ENCODE assay signal across 12 mouse cellular contexts in the genomic region with DNA sequence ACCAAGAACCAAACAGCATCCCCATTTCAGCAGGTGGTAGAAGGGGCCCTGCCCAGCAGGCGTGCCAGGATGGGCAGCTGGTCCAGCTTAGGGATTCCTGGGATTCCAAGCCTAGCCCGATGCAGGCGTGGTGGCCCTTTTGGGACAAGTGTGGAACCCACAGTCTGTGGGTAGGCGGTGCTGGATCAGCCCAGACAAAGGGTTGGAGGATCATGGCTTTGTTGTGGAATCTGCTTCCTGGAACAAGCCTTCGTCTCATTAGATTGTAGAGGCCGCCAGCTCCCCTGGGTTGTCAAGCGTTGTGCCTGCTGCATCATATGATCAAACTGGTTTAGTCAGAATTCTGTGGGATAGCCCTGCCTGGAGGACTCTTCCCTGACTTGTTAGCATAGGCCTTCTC. TPM values are rescaled to one million over a fixed set of nuclear protein-coding genes. Genes with fewer than 3 reads are reported as not detected.
DNase-seq lines count a peak whose midpoint lies in the region; ATAC-seq and TF ChIP-seq lines count a peak whose summit lies in the region.
"Had no signal": no experiment of that assay in that cellular context is flagged by ENCODE, and none has a peak within 500 bp of the region (broad histone marks: within the 10 kb centered on the region; RNA-seq: fewer than 3 reads in every experiment).

No protein-coding gene starts in this region.

- H3K9me3 ChIP-seq in kidney, postnatal 0 days (replicated peaks; ENCODE audit: low read length): no peaks in the 10 kb centered on the region
- no peaks in the 10 kb centered on the region for H3K9me3 ChIP-seq in heart, embryonic 16.5 days (replicated peaks; ENCODE audit: control insufficient read depth, low read length)
- H3K9me3 ChIP-seq: hindbrain, embryonic 15.5 days; liver, embryonic 13.5 days had no signal

- TF ChIP-seq POLR2A in cerebellum, adult 2 months (IDR thresholded peaks at IDR 0.05; ENCODE audit: borderline replicate concordance, insufficient read depth, low read length): no peak

- peaks cover 45% of the 10 kb centered on the region for H3K4me1 ChIP-seq in cerebellum, adult 2 months (ENCODE audit: control insufficient read depth, insufficient read depth, low read length)
- H3K4me1 ChIP-seq in kidney, postnatal 0 days (replicated peaks; ENCODE audit: insufficient read depth, low read length): peaks cover 17% of the 10 kb centered on the region
- peaks cover 69% of the 10 kb centered on the region for H3K4me1 ChIP-seq in heart, embryonic 16.5 days (ENCODE audit: control insufficient read depth, insufficient read depth, low read length)

- 0 out of 2 replicates have a peak overlapping the region, but pooled peaks have one; percentile 34 for H3K27ac ChIP-seq in cerebellum, adult 2 months (ENCODE audit: insufficient read depth, low read length)
- H3K27ac ChIP-seq in kidney, postnatal 0 days: peak overlapping the region; percentile 36; the same call in 1 of the 2 replicates
- peak overlapping the region; percentile 92 for H3K27ac ChIP-seq in heart, embryonic 16.5 days (ENCODE audit: low read length)
- H3K27ac ChIP-seq: hindbrain, embryonic 15.5 days; liver, embryonic 13.5 days had no signal

- H3K36me3 ChIP-seq in kidney, postnatal 0 days (ENCODE audit: insufficient read depth, low read length): no peaks in the 10 kb centered on the region
- H3K36me3 ChIP-seq in heart, embryonic 16.5 days (ENCODE audit: control insufficient read depth, insufficient read depth): peaks cover 3% of the 10 kb centered on the region

- no peak for TF ChIP-seq CTCF in cerebellum, adult 2 months (IDR thresholded peaks at IDR 0.05; ENCODE audit: borderline replicate concordance, insufficient read depth, low read depth, low read length)
- TF ChIP-seq CTCF in kidney, postnatal 0 days (IDR thresholded peaks at IDR 0.05; ENCODE audit: low read depth): no peak

- H3K9ac ChIP-seq in kidney, postnatal 0 days (ENCODE audit: low read depth, low read length): no peak overlapping the region
- H3K9ac ChIP-seq in heart, embryonic 16.5 days (ENCODE audit: low read length): no peak overlapping the region
- H3K9ac ChIP-seq: forebrain, postnatal 0 days; hindbrain, embryonic 15.5 days; liver, embryonic 13.5 days had no signal

- ATAC-seq in kidney, postnatal 0 days (replicated peaks; ENCODE audit: low FRiP score, low read depth): no peak
- ATAC-seq in heart, embryonic 16.5 days (replicated peaks; ENCODE audit: extremely low read depth, insufficient read depth, low FRiP score): no peak
- no peak for ATAC-seq in CD4-positive, CD25-positive, alpha-beta regulatory T cell, adult 4 months
- ATAC-seq: midbrain, embryonic 16.5 days had no signal

- no peak overlapping the region for H3K4me3 ChIP-seq in cerebellum, adult 2 months (replicated peaks; ENCODE audit: insufficient read depth, low read depth, low read length)
- no peak overlapping the region for H3K4me3 ChIP-seq in kidney, postnatal 0 days (replicated peaks; ENCODE audit: low read depth, low read length)
- no peak overlapping the region for H3K4me3 ChIP-seq in heart, embryonic 16.5 days (ENCODE audit: low read length)
- H3K4me3 ChIP-seq: hindbrain, embryonic 15.5 days; liver, embryonic 13.5 days had no signal

- WGBS in cerebellum, adult 2 months: 35% methylated on average over 7 of the region's 7 CpGs
- WGBS in kidney, postnatal 0 days: 80% methylated on average over 7 of the region's 7 CpGs
- WGBS in heart, embryonic 16.5 days: 37% methylated on average over 7 of the region's 7 CpGs

- H3K27me3 ChIP-seq in cerebellum, adult 2 months (ENCODE audit: control insufficient read depth, insufficient read depth, low read length): no peaks in the 10 kb centered on the region
- H3K27me3 ChIP-seq in kidney, postnatal 0 days (ENCODE audit: insufficient read depth, low read length): no peaks in the 10 kb centered on the region
- H3K27me3 ChIP-seq in heart, embryonic 16.5 days (ENCODE audit: control insufficient read depth, insufficient read depth, low read length): no peaks in the 10 kb centered on the region
- H3K27me3 ChIP-seq: hindbrain, embryonic 15.5 days; liver, embryonic 13.5 days had no signal

- no peak for DNase-seq in cerebellum, adult 2 months
- no peak for DNase-seq in cerebellum, adult 18-20 months
- DNase-seq in kidney, postnatal 0 days (ENCODE audit: low spot score): no peak
- DNase-seq in kidney, adult 11 months: no peak
- peak; percentile 96 for DNase-seq in Muller cell, postnatal 12 days (ENCODE audit: inconsistent ontology term)
- DNase-seq in layer of hippocampus, adult 18-20 months (ENCODE audit: low spot score in 2 of 2): no peak
- DNase-seq: forebrain, postnatal 0 days; liver, embryonic 13.5 days had no signal

- no peak overlapping the region for H3K4me2 ChIP-seq in kidney, postnatal 0 days (ENCODE audit: low read length)
- H3K4me2 ChIP-seq in heart, embryonic 16.5 days (ENCODE audit: low read depth, low read length): peak overlapping the region; percentile 56
- H3K4me2 ChIP-seq: hindbrain, embryonic 15.5 days; liver, embryonic 13.5 days had no signal

RNA-seq across cellular contexts. Expression of a gene that starts 21.0 kb away (rescaled TPM):
- polyA plus RNA-seq in cerebellum, adult 2 months (2012; rRNA removed): 50.6 and 50.7 TPM in 2 replicates
- polyA plus RNA-seq in kidney, postnatal 0 days (2015; fragmentation: Nextera tagmentation; extraction: Ambion mirVana): 23.1 and 23.4 TPM in 2 replicates
- polyA plus RNA-seq in heart, embryonic 16.5 days (2015; fragmentation: Nextera tagmentation; extraction: Ambion mirVana): 55.9 and 59.8 TPM in 2 replicates
- polyA plus RNA-seq in CD4-positive, CD25-positive, alpha-beta regulatory T cell, adult 4 months (2017; shearing (Covaris generic)): 1 to 10 TPM; 5.9 to 6.1 TPM
- 10 to 100 TPM; 53.4 to 54.2 TPM for total RNA-seq in layer of hippocampus, adult 18-20 months (2021)

RNA-seq across cellular contexts. Expression of a gene that starts 42.3 kb away (rescaled TPM):
- 13.7 and 13.8 TPM in 2 replicates for polyA plus RNA-seq in cerebellum, adult 2 months (2012; rRNA removed)
- polyA plus RNA-seq in kidney, postnatal 0 days (2015; fragmentation: Nextera tagmentation; extraction: Ambion mirVana): 0.97 and 1.0 TPM in 2 replicates
- polyA plus RNA-seq in heart, embryonic 16.5 days (2015; fragmentation: Nextera tagmentation; extraction: Ambion mirVana): 0.22 and 0.29 TPM in 2 replicates
- 10 to 100 TPM; 17.9 to 23.2 TPM for polyA plus RNA-seq in CD4-positive, CD25-positive, alpha-beta regulatory T cell, adult 4 months (2017; shearing (Covaris generic))
- total RNA-seq in layer of hippocampus, adult 18-20 months (2021): 1 to 10 TPM; 6.1 to 6.5 TPM

RNA-seq across cellular contexts. Expression of a gene that starts 58.7 kb away (rescaled TPM):
- polyA plus RNA-seq in cerebellum, adult 2 months (2012; rRNA removed): 11.3 and 12.8 TPM in 2 replicates
- polyA plus RNA-seq in kidney, postnatal 0 days (2015; fragmentation: Nextera tagmentation; extraction: Ambion mirVana): 13.5 and 14.3 TPM in 2 replicates
- polyA plus RNA-seq in heart, embryonic 16.5 days (2015; fragmentation: Nextera tagmentation; extraction: Ambion mirVana): 11.1 and 11.8 TPM in 2 replicates
- polyA plus RNA-seq in CD4-positive, CD25-positive, alpha-beta regulatory T cell, adult 4 months (2017; shearing (Covaris generic)): 1 to 10 TPM; 3.9 to 7.1 TPM
- total RNA-seq in layer of hippocampus, adult 18-20 months (2021): 10 to 100 TPM; 33.5 to 37.1 TPM

Comparison
In these comparisons a context has a peak if more than half of its experiments do, and no peak if none do; other contexts are left out.
1. H3K27ac ChIP-seq: peak in every context shown above with its lines; median percentile 92 in heart, embryonic 16.5 days; 36 in kidney, postnatal 0 days; 34 in cerebellum, adult 2 months.